Mouse (Mus musculus) adrenal gland, adult 2 months (tissue): Measurements from ENCODE around the gene Emb. TPM values are rescaled to one million over a fixed set of nuclear protein-coding genes. Genes with fewer than 3 reads are reported as not detected.

ENCODE experiments used
- polyA plus RNA-seq: library from polyadenylated mRNA; depleted of rRNA; stranded (reverse); fragments of >200 nt; gene quantifications from 2 replicates; pipeline ENCODE4 v1.2.3, GENCODE M21; 2012; rRNA removed
- total RNA-seq, 2 experiments: library from RNA; stranded (reverse); gene quantifications; 2 replicates each; pipeline ENCODE4 v1.2.3; 2021

Emb gene
- total and polyA plus RNA-seq, 3 experiments, result 25.2 to 55.3 (median 52.4) TPM

Other genes starting within 250 kb of the Emb start
- gene Parp8, start 183.0 kb upstream of the Emb start, total RNA-seq, result 10 to 100 TPM; 10.3 to 14.1 TPM
- 2.9 and 3.5 TPM in 2 replicates for gene Parp8, start 183.0 kb upstream of the Emb start, polyA plus RNA-seq
- not detected for gene Gm17509, start 12.5 kb downstream of the Emb start, total RNA-seq
- 0.09 and 0.12 TPM in 2 replicates for gene Gm17509, start 12.5 kb downstream of the Emb start, polyA plus RNA-seq